Mouse (Mus musculus): ENCODE measurements around the gene Fhod1.

The Fhod1 gene

GRCm38 (mm10) chr8:105318662-105319190 lies 29.0 kb downstream of the Fhod1 start:
- DNase-seq (ENCODE audit: low spot score in 2 of 2), result no peak

- no peak for DNase-seq (ENCODE audit: low spot score in 2 of 2)
Observed at GRCm38 (mm10) chr8:105317941-105318340, 29.8 kb downstream of the Fhod1 start.

- no peak for DNase-seq (ENCODE audit: low spot score in 2 of 2)
Observed at GRCm38 (mm10) chr8:105315073-105315769, 32.5 kb downstream of the Fhod1 start.

- DNase-seq (ENCODE audit: low spot score in 2 of 2), result no peak
Observed at GRCm38 (mm10) chr8:105313622-105314402, 33.9 kb downstream of the Fhod1 start.

DNA sequence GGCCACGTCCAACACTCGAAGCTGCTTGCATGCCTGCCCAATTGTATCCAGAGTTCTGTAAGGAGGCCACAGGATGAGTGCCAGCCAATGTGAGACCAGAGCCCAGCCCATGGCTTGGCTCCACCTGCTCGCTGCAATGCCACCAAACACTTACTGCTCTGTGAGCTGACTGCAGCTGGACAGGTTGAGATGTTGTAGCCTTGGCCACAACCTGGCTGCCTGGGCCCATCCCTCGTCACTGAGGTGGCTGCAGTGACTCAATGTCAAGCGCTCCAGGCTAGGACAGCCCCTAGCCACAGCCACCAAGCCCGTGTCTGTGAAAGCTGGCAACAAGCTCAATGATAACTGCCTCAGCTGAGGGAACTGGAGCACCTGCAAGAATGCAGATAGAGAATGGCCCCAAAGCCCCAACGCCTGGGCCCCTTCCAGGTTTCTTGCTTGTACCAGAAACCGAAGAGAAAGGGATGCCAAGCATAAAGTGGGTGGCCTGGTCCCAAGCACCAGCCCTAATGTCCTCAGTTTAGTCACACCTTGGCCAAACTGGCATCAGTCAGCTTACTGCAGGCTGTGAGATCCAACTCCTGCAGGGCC lies 34.8 kb downstream of the Fhod1 start:
- no peak for DNase-seq (ENCODE audit: low spot score in 2 of 2)

DNA sequence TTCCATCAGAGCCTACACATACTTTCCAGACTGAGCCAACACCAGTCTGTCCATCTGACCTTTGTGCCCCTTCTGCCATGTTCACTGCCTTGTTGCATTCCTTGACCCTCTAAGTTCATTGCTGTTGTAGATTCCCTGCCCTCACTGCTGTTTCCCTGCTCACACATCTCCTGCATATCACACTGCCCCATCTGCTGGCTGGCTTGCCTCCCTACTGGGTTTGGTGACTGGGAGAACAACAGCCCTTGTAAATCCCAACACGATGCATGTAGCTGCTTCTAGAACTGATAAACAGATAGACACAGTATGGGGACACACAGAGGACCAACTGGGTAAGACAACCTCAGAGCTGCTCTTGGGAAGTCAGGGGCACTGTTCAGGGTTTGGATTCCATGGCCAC lies 36.0 kb downstream of the Fhod1 start:
- no peak for DNase-seq (ENCODE audit: low spot score in 2 of 2)

DNA sequence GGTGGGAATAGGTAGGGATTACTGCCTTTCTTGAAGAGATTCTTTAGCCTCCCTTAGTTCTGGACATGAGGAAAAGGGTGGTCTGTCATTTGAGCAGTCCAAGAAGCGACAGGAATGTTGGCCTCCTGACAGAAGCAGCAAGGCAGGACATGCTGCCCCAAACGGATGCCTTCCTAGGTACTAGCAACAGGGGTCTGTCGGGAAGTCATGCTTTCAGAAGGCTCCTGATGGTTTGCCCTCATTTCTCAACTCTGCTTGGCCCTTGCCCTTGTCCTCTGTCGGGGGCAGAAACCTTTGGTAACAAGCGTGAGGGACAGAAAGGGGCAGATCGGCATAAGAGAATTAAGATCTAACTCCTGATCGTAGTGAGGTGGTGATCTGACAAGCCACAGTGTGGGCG lies 37.6 kb downstream of the Fhod1 start:
- no peak for DNase-seq (ENCODE audit: low spot score in 2 of 2)

GRCm38 (mm10) chr8:105309142-105309847 lies 38.5 kb downstream of the Fhod1 start:
- DNase-seq (ENCODE audit: low spot score in 2 of 2), result no peak

DNA sequence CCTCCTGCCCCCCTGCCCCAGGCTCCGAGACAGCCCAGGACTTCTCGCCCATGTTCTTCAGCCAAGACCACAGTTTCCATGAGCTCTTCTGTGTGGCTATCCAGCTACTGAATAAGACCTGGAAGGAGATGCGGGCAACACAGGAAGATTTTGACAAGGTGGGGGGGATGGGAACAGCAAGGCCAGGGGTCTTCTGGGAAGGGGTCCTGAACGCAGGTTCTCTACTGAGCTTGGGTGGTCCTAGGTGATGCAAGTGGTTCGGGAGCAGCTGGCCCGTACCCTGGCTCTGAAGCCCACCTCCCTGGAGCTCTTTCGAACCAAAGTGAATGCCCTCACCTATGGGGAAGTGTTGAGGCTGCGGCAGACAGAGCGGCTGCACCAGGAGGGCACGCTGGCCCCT lies 39.3 kb downstream of the Fhod1 start:
- no peak for DNase-seq (ENCODE audit: low spot score in 2 of 2)

DNA sequence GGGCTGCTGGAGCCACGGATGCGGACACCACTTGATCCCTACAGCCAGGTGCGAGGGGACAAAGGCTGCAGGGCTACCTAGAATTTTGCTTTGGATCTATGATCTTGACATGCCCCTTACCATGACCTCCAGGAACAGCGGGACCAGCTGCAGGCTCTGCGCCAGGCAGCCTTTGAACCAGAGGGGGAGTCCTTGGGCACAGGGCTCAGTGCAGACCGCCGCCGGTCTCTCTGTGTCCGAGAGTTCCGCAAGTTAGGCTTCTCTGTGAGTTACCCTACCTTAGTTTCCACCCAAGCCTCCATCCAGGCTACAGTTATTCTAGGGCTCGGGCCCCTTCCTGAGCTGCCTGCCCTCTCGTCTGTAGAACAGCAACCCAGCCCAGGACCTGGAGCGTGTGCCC lies 40.1 kb downstream of the Fhod1 start:
- DNase-seq (ENCODE audit: low spot score in 2 of 2), result no peak

DNA sequence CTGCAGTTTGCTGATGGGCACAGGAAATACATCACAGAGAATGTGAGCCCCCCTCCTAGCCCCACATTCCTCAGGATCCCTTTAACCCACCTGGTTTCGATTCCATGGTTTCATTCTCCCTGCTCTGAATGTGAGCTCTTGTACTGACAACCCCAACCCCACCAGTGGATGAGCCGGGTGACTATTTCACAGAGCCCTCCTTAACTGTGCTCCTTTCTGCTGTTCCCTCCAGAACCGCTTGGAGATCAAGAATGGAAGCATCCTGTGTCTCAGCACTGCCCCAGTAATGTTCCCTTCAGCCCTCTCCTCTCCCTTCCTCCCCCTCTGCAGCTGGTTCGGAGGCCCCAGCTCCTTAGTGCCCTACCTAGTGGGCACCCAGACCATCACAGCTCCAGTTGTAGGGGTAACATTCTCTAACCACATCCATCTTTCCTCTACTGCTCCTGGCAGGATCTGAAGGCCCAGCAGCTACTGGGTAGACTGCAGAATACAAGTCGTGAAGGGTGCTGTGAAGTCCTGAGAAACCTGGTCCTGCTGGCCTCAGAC lies 41.5 kb downstream of the Fhod1 start:
- no peak for DNase-seq (ENCODE audit: low spot score in 2 of 2)

GRCm38 (mm10) chr8:105305211-105306145 lies 42.3 kb downstream of the Fhod1 start, which contains the start of gene Elmo3:
Gene Elmo3 (plus strand): TSS chr8:105305601.
- DNase-seq (ENCODE audit: low spot score in 2 of 2), result peak in 1 of 2 experiments; percentile 57

DNA sequence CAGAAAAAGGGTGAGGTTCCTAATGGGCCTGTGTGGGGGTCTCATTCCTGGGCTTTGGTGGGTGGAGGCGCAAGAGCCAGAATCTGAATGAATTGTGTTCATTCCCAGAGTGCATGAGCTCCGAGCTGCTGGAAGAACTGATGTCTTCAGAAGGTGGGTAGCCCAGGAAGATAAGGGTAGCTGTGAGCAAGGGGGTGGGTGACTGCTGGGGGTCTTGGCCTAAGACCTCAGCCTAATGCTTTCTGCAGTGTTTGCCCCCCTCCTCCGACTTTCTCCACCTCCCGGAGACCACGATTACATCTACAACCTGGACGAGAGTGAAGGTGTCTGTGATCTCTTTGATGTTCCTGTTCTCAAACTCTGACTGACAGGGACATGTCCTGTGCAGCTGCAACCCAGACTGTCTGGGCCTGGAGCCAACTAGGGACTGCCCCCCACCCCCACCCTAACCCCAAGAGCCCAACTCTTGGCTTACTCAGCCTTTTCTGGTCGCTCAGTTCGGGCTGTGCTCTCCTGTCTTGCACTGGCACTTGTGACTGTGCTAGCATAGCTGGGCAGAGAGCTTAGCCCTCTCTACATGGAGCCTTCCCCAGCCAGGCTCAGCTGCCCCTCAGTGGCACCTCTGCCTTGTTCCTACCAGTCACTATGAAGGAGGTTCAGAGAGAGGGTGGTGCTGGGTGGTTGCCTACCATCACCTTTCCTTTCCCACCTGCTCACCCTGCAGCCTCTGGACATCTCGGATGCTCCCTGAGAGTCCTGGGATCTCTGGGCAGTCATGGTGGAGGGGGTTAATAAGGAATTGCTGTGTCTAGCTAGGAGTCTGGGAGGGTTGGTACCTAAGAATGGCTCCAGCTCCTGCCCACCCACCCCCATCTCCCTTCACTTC lies 43.2 kb downstream of the Fhod1 start:
- DNase-seq (ENCODE audit: low spot score in 2 of 2), result no peak

DNA sequence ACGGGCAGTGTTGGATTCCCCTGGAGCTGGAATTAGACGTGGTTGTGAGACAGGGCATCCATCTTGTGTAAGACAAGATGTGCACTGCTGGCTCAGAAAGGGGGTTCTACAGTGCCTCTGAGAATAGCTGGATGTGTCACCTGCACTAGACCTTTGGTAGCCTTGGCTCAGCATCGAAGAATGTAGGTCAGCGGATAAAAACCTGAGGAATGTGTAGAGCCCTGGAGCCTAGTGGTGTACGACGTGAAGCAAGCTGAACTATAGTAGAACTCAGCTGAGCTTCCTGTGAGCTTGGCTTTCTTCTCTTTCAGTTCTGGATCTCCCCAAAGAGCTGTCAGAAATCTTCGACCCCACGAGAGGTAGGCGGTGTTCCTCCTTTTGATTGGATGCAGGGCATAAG lies 43.9 kb downstream of the Fhod1 start:
- DNase-seq (ENCODE audit: low spot score in 2 of 2), result no peak

- DNase-seq (ENCODE audit: low spot score in 2 of 2), result no peak
Observed at GRCm38 (mm10) chr8:105303396-105303795, 44.4 kb downstream of the Fhod1 start.

DNA sequence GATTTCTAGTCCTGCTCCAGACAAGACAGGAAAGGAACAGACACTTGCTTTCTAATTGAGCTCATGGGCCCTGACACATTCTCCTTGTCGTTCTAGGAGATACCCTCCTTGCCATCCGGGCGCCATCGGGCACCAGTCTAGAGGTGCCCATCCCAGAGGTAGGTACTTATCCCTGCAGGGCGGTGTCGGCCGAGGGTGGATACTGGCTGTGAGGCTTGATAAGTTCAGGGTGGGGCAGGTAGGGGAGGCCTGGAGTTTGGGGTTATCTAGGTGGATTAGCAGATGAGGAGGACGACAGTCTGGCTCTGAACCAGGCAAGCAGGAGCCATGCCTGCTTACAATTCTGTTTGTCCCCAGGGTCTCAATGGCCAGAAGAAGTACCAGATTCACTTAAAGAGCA lies 47.8 kb downstream of the Fhod1 start:
- DNase-seq (ENCODE audit: low spot score in 2 of 2), result no peak

GRCm38 (mm10) chr8:105298351-105299252 lies 49.2 kb downstream of the Fhod1 start:
- DNase-seq (ENCODE audit: low spot score in 2 of 2), result no peak

GRCm38 (mm10) chr8:105297511-105298192 lies 50.1 kb downstream of the Fhod1 start, which contains the start of gene E2f4:
Gene E2f4 (plus strand): TSS chr8:105297663.
- peak; percentile 84 to 90 for DNase-seq (ENCODE audit: low spot score in 2 of 2)

All from cerebellum, postnatal 4 days (tissue).